Mouse (Mus musculus) limb, embryonic 14.5 days (tissue): ENCODE results near the gene Pla2g12b. TPM values are rescaled to one million over a fixed set of nuclear protein-coding genes. Genes with fewer than 3 reads are reported as not detected.
A peak's percentile ranks its signal among the peaks of the same experiment; 100 is the strongest.

Source experiments
- ATAC-seq: fragments of 200-750 bp; cut with Nextera tagmentation; 2 replicates; pipeline ENCODE4 v1.8.0; 2017; ENCODE audit warnings: low read depth, moderate number of reproducible peaks, moderate TSS enrichment; ENCODE audit not compliant: low FRiP score
- DNase-seq: peaks from one replicate; pipeline ENCODE4 v3.0.0-alpha.2; 2015; ENCODE audit warnings: low spot score
- H3K27ac ChIP-seq: fragments of 300-500 bp; sonication (generic); replicated peaks from 2 replicates; pipeline ENCODE4 v1.5.1; 2014; ENCODE audit warnings: low read depth, mild to moderate bottlenecking, low read length, moderate library complexity, mixed read lengths
- H3K27me3 ChIP-seq: fragments of 300-500 bp; sonication (generic); 2 replicates; pipeline ENCODE4 v1.6.1; 2014; ENCODE audit warnings: low read length, mixed read lengths; ENCODE audit not compliant: control insufficient read depth, insufficient read depth
- H3K36me3 ChIP-seq: fragments of 300-500 bp; sonication (generic); 2 replicates; pipeline ENCODE4 v1.6.1; 2014; ENCODE audit warnings: mild to moderate bottlenecking, low read length, moderate library complexity, mixed read lengths; ENCODE audit not compliant: control insufficient read depth, insufficient read depth
- H3K4me1 ChIP-seq: fragments of 300-500 bp; sonication (generic); 2 replicates; pipeline ENCODE4 v1.6.1; 2014; ENCODE audit warnings: antibody characterized with exemption, low read length, mixed read lengths; ENCODE audit not compliant: control insufficient read depth, insufficient read depth
- H3K4me2 ChIP-seq: fragments of 300-500 bp; sonication (generic); replicated peaks from 2 replicates; pipeline ENCODE4 v1.6.1; 2014; ENCODE audit warnings: low read depth, mild to moderate bottlenecking, low read length, moderate library complexity; ENCODE audit not compliant: severe bottlenecking
- H3K4me3 ChIP-seq: fragments of 300-500 bp; sonication (generic); replicated peaks from 2 replicates; pipeline ENCODE4 v1.5.1; 2014; ENCODE audit warnings: low read length
- H3K9ac ChIP-seq: fragments of 300-500 bp; sonication (generic); 2 replicates; pipeline ENCODE4 v1.6.1; 2014; ENCODE audit warnings: mild to moderate bottlenecking, low read depth, low read length, moderate library complexity; ENCODE audit not compliant: severe bottlenecking
- H3K9me3 ChIP-seq: fragments of 300-500 bp; sonication (generic); 2 replicates; pipeline ENCODE4 v1.6.1; 2016; ENCODE audit warnings: low read length; ENCODE audit not compliant: control insufficient read depth
- POLR2A ChIP-seq: fragments of 200-500 bp; IDR thresholded peaks from 2 replicates; pipeline ENCODE4 v1.8.0; 2012; ENCODE audit warnings: inconsistent platforms, mild to moderate bottlenecking, moderate library complexity, borderline replicate concordance; ENCODE audit not compliant: insufficient read depth, insufficient read length; ENCODE audit errors: extremely low read depth
- WGBS: fragments of 180-500 bp; shearing (Covaris S2); extraction: QIAGEN DNeasy Blood & Tissue Kit; methylation state at CpG from one replicate; pipeline ENCODE4 v1.1.7; 2014; 5-methylcytosine and 5-hydroxymethylcytosine counted together
- polyA plus RNA-seq, 2 experiments: library from polyadenylated mRNA; depleted of rRNA in 1 of 2; stranded (reverse) in 1 of 2; unstranded in 1 of 2; fragments of >200 nt; fragmentation: Nextera tagmentation in 1 of 2; extraction: Ambion mirVana in 1 of 2; gene quantifications; 2 replicates each; pipeline versions ENCODE4 v1.2.1 to v1.2.3; 2012 to 2014

Pla2g12b gene
- polyA plus RNA-seq, 2 experiments = not detected

GRCm38 (mm10) chr10:59410264-59410663, 6.8 kb downstream of the Pla2g12b start:
- Histone ChIP-seq H3K27ac (no peak overlapping the region), H3K9ac (no peak overlapping the region), H3K4me3 (no peak overlapping the region), H3K9me3 (no peaks in the 10 kb centered on the region), H3K36me3 (no peaks in the 10 kb centered on the region), H3K4me1 (no peaks in the 10 kb centered on the region), H3K4me2 (no peak overlapping the region), H3K27me3 (no peaks in the 10 kb centered on the region)
- 76% methylated on average over 12 of the region's 12 CpGs for whole genome bisulfite sequencing
- DNase-seq (no peak), ATAC-seq (no peak)
- no peak for TF ChIP-seq POLR2A

GRCm38 (mm10) chr10:59413711-59414110, 10.3 kb downstream of the Pla2g12b start:
- no peaks in the 10 kb centered on the region for H3K27me3 ChIP-seq
- TF ChIP-seq POLR2A = no peak

GRCm38 (mm10) chr10:59416623-59417022, 13.2 kb downstream of the Pla2g12b start:
- Histone ChIP-seq H3K4me2 (no peak overlapping the region), H3K4me3 (no peak overlapping the region), H3K9me3 (no peaks in the 10 kb centered on the region), H3K36me3 (no peaks in the 10 kb centered on the region), H3K4me1 (no peaks in the 10 kb centered on the region), H3K27ac (peak overlapping the region; percentile 59), H3K27me3 (no peaks in the 10 kb centered on the region), H3K9ac (no peak overlapping the region)
- WGBS = 65% methylated on average over 3 of the region's 3 CpGs
- no peak; the same call in 1 of the 2 replicates for ATAC-seq
- TF ChIP-seq POLR2A = no peak
- peak; percentile 49 for DNase-seq

More at GRCm38 (mm10) chr10:59413711-59414110, 10.3 kb downstream of the Pla2g12b start:
- DNase-seq (no peak), ATAC-seq (no peak)
- 94% methylated on average over 4 of the region's 4 CpGs for WGBS
- H3K4me1 ChIP-seq = no peaks in the 10 kb centered on the region
- H3K36me3 ChIP-seq = no peaks in the 10 kb centered on the region
- no peak overlapping the region for H3K4me3 ChIP-seq
- H3K4me2 ChIP-seq = no peak overlapping the region
- H3K9ac ChIP-seq = no peak overlapping the region
- H3K27ac ChIP-seq = no peak overlapping the region
- no peaks in the 10 kb centered on the region for H3K9me3 ChIP-seq

GRCm38 (mm10) chr10:59419516-59419915, 16.1 kb downstream of the Pla2g12b start:
- no peak overlapping the region for H3K4me3 ChIP-seq
- H3K9me3 ChIP-seq = no peaks in the 10 kb centered on the region
- H3K4me1 ChIP-seq = peaks cover 6% of the 10 kb centered on the region
- H3K27me3 ChIP-seq = no peaks in the 10 kb centered on the region
- no peak for ATAC-seq
- DNase-seq = no peak
- no peak overlapping the region for H3K9ac ChIP-seq
- H3K27ac ChIP-seq = no peak overlapping the region
- TF ChIP-seq POLR2A = no peak
- WGBS = 87% methylated on average over 4 of the region's 4 CpGs
- no peak overlapping the region for H3K4me2 ChIP-seq
- H3K36me3 ChIP-seq = no peaks in the 10 kb centered on the region

- Histone ChIP-seq H3K4me1 (peaks cover 15% of the 10 kb centered on the region), H3K9me3 (no peaks in the 10 kb centered on the region), H3K4me2 (no peak overlapping the region), H3K27me3 (no peaks in the 10 kb centered on the region), H3K27ac (no peak overlapping the region), H3K36me3 (no peaks in the 10 kb centered on the region), H3K4me3 (no peak overlapping the region), H3K9ac (no peak overlapping the region)
- 59% methylated on average over 3 of the region's 3 CpGs for WGBS
- no peak for DNase-seq
- ATAC-seq = no peak
- no peak for TF ChIP-seq POLR2A
Observed at GRCm38 (mm10) chr10:59424453-59424852, 21.0 kb downstream of the Pla2g12b start.

GRCm38 (mm10) chr10:59425369-59425768, 21.9 kb downstream of the Pla2g12b start:
- no peak for TF ChIP-seq POLR2A
- H3K4me3 ChIP-seq = no peak overlapping the region
- H3K9ac ChIP-seq = no peak overlapping the region
- H3K27ac ChIP-seq = no peak overlapping the region
- ATAC-seq (peak; percentile 53; the same call in 1 of the 2 replicates), DNase-seq (peak; percentile 36)
- H3K36me3 ChIP-seq = no peaks in the 10 kb centered on the region
- H3K9me3 ChIP-seq = no peaks in the 10 kb centered on the region
- 73% methylated on average over 7 of the region's 7 CpGs for WGBS
- H3K4me2 ChIP-seq = no peak overlapping the region
- no peaks in the 10 kb centered on the region for H3K27me3 ChIP-seq
- peaks cover 15% of the 10 kb centered on the region for H3K4me1 ChIP-seq
